Mouse (Mus musculus) olfactory bulb, adult 2 months (tissue): ENCODE data around the gene Sart1.

Experiments
- CTCF ChIP-seq: fragments of 200-500 bp; IDR thresholded peaks from 2 replicates; pipeline ENCODE4 v1.5.1; 2012; ENCODE audit warnings: low read depth, mild to moderate bottlenecking, low read length, moderate library complexity; ENCODE audit not compliant: insufficient read depth
- POLR2A ChIP-seq: fragments of 200-500 bp; IDR thresholded peaks from 2 replicates; pipeline ENCODE4 v1.6.1; 2012; ENCODE audit warnings: mild to moderate bottlenecking, low read depth, low read length, moderate library complexity; ENCODE audit not compliant: insufficient read depth

GRCm38 (mm10) chr19:5388011-5388441 lies 477 bp downstream of the Sart1 start:
- TF ChIP-seq POLR2A (no peak), CTCF (no peak)
